Comparison of ENCODE assay signal across 36 mouse cellular contexts in genomic region chr12:104425591-104425990, GRCm38 (mm10). TPM values are rescaled to one million over a fixed set of nuclear protein-coding genes. Genes with fewer than 3 reads are reported as not detected.
"Had no signal": no experiment of that assay in that cellular context is flagged by ENCODE, and none has a peak within 500 bp of the region (broad histone marks: within the 10 kb centered on the region; RNA-seq: fewer than 3 reads in every experiment).

No protein-coding gene starts in this region.

- H3K36me3 ChIP-seq: embryonic facial prominence, embryonic 10.5 days; embryonic facial prominence, embryonic 12.5 days; embryonic facial prominence, embryonic 13.5 days; embryonic facial prominence, embryonic 15.5 days; forebrain, embryonic 10.5 days; forebrain, embryonic 12.5 days; forebrain, embryonic 15.5 days had no signal

- DNase-seq: cerebellum, adult 8-10 months; cerebellum, adult 9-10 months; cerebellum, adult 9-11 months; cerebellum, postnatal 10 days; cerebellum, postnatal 14 days; cerebellum, postnatal 25 days; cerebellum, postnatal 36 days; embryo, embryonic 11 days; forebrain, postnatal 0 days; gastrocnemius, adult 2 months; gastrocnemius, postnatal 10 days; gastrocnemius, postnatal 14 days; gastrocnemius, postnatal 25 days; gastrocnemius, postnatal 36 days; heart, adult 11 months; heart, adult 18-20 months; heart, adult 2 months had no signal

- H3K4me2 ChIP-seq: embryonic facial prominence, embryonic 12.5 days; embryonic facial prominence, embryonic 13.5 days; embryonic facial prominence, embryonic 15.5 days; forebrain, embryonic 12.5 days; forebrain, embryonic 13.5 days; forebrain, embryonic 15.5 days had no signal

- H3K4me1 ChIP-seq: embryonic facial prominence, embryonic 10.5 days; embryonic facial prominence, embryonic 12.5 days; embryonic facial prominence, embryonic 13.5 days; forebrain, embryonic 12.5 days; forebrain, embryonic 13.5 days; forebrain, embryonic 15.5 days had no signal

- H3K27ac ChIP-seq: embryonic facial prominence, embryonic 10.5 days; embryonic facial prominence, embryonic 12.5 days; embryonic facial prominence, embryonic 13.5 days; embryonic facial prominence, embryonic 15.5 days; forebrain, embryonic 10.5 days; forebrain, embryonic 12.5 days; forebrain, embryonic 13.5 days; forebrain, embryonic 15.5 days; gastrocnemius, adult 2 months; heart, adult 2 months had no signal

- H3K27me3 ChIP-seq: embryonic facial prominence, embryonic 13.5 days; embryonic facial prominence, embryonic 15.5 days; forebrain, embryonic 13.5 days; forebrain, embryonic 15.5 days had no signal

- H3K9me3 ChIP-seq: embryonic facial prominence, embryonic 10.5 days; embryonic facial prominence, embryonic 12.5 days; embryonic facial prominence, embryonic 13.5 days; embryonic facial prominence, embryonic 15.5 days; forebrain, embryonic 10.5 days; forebrain, embryonic 12.5 days; forebrain, embryonic 13.5 days; forebrain, embryonic 15.5 days had no signal

- H3K4me3 ChIP-seq: embryonic facial prominence, embryonic 10.5 days; embryonic facial prominence, embryonic 12.5 days; embryonic facial prominence, embryonic 13.5 days; embryonic facial prominence, embryonic 15.5 days; erythroblast, embryonic 14.5 days; forebrain, embryonic 10.5 days; forebrain, embryonic 12.5 days; forebrain, embryonic 13.5 days; forebrain, embryonic 15.5 days; gastrocnemius, adult 2 months; heart, adult 2 months had no signal

- ATAC-seq: forebrain, embryonic 13.5 days; forebrain, embryonic 14.5 days; forebrain, embryonic 15.5 days; forebrain, embryonic 16.5 days; forebrain, postnatal 0 days had no signal

- H3K9ac ChIP-seq: embryonic facial prominence, embryonic 12.5 days; embryonic facial prominence, embryonic 13.5 days; embryonic facial prominence, embryonic 15.5 days; forebrain, embryonic 12.5 days; forebrain, embryonic 13.5 days; forebrain, embryonic 15.5 days; forebrain, postnatal 0 days had no signal

RNA-seq across cellular contexts. Expression of gene Serpina3n, which starts 19.1 kb away (rescaled TPM):
- total RNA-seq: common myeloid progenitor, adult 5-6 weeks; granulocyte monocyte progenitor cell, adult 5-6 weeks had no signal
- polyA plus RNA-seq: embryonic facial prominence, embryonic 10.5 days; embryonic facial prominence, embryonic 13.5 days; erythroblast, embryonic 14.5 days; forebrain, embryonic 10.5 days; forebrain, embryonic 11.5 days; forebrain, embryonic 12.5 days; forebrain, embryonic 13.5 days; forebrain, embryonic 14.5 days; forebrain, embryonic 15.5 days; forebrain, embryonic 16.5 days had no signal

RNA-seq across cellular contexts. Expression of gene Gsc, which starts 47.5 kb away (rescaled TPM):
- total RNA-seq: common myeloid progenitor, adult 5-6 weeks; gastrocnemius, adult 18-20 months; gastrocnemius, adult 8-10 months; gastrocnemius, postnatal 36 days; granulocyte monocyte progenitor cell, adult 5-6 weeks; heart, adult 18-20 months; heart, adult 2 months; heart, adult 8-10 months had no signal
- polyA plus RNA-seq: cortical plate, adult 2 months; erythroblast, embryonic 14.5 days; forebrain, embryonic 13.5 days; forebrain, embryonic 16.5 days; forebrain, postnatal 0 days; frontal cortex, adult 2 months had no signal
